Mouse (Mus musculus) testis, adult 2 months (tissue): ENCODE data around the gene G2e3.

Experiments
- CTCF ChIP-seq: fragments of 200-500 bp; IDR thresholded peaks from 2 replicates; pipeline ENCODE4 v1.5.1; 2012; ENCODE audit warnings: low read depth, mild to moderate bottlenecking, inconsistent platforms, low read length, moderate library complexity; ENCODE audit not compliant: control insufficient read depth, insufficient read depth, insufficient replicate concordance
- POLR2A ChIP-seq: fragments of 200-500 bp; IDR thresholded peaks from 2 replicates; pipeline ENCODE4 v1.6.1; 2012; ENCODE audit warnings: low read depth, mild to moderate bottlenecking, inconsistent platforms, low read length, moderate library complexity; ENCODE audit not compliant: control insufficient read depth

- TF ChIP-seq CTCF = no peak
- no peak for TF ChIP-seq POLR2A
Measured at GRCm38 (mm10) chr12:51399871-51400270, 52.0 kb downstream of the G2e3 start.
